ENCODE assay signal across 12 mouse cellular contexts in genomic region chr7:98354921-98355310, GRCm38 (mm10). TPM values are rescaled to one million over a fixed set of nuclear protein-coding genes. Genes with fewer than 3 reads are reported as not detected.
DNase-seq lines count a peak whose midpoint lies in the region; ATAC-seq and TF ChIP-seq lines count a peak whose summit lies in the region.
"Had no signal": no experiment of that assay in that cellular context is flagged by ENCODE, and none has a peak within 500 bp of the region (broad histone marks: within the 10 kb centered on the region; RNA-seq: fewer than 3 reads in every experiment).

No protein-coding gene starts in this region.

- H3K9me3 ChIP-seq in lung, embryonic 14.5 days (ENCODE audit: low read depth, low read length): no peaks in the 10 kb centered on the region
- H3K9me3 ChIP-seq in hindbrain, postnatal 0 days (ENCODE audit: low read length): no peaks in the 10 kb centered on the region
- no peaks in the 10 kb centered on the region for H3K9me3 ChIP-seq in neural tube, embryonic 15.5 days (replicated peaks)

- no peak overlapping the region for H3K4me3 ChIP-seq in lung, embryonic 14.5 days (ENCODE audit: low read depth, low read length)
- no peak overlapping the region for H3K4me3 ChIP-seq in hindbrain, postnatal 0 days (ENCODE audit: low read length)
- no peak overlapping the region for H3K4me3 ChIP-seq in neural tube, embryonic 15.5 days (replicated peaks)
- H3K4me3 ChIP-seq in left cerebral cortex, adult 2 months: no peak overlapping the region
- H3K4me3 ChIP-seq: myocyte had no signal

- intact Hi-C loops in left cerebral cortex, adult 2 months (cut with DNase I): no loop called here

- no peak overlapping the region for H3K9ac ChIP-seq in lung, embryonic 14.5 days
- H3K9ac ChIP-seq in hindbrain, postnatal 0 days (replicated peaks; ENCODE audit: low read length): no peak overlapping the region
- no peak overlapping the region for H3K9ac ChIP-seq in neural tube, embryonic 15.5 days (replicated peaks)

- H3K36me3 ChIP-seq in lung, embryonic 14.5 days (ENCODE audit: insufficient read depth): peaks cover 34% of the 10 kb centered on the region
- H3K36me3 ChIP-seq in hindbrain, postnatal 0 days (ENCODE audit: insufficient read depth, low read length): peaks cover 18% of the 10 kb centered on the region; the same call in 1 of the 2 replicates
- peaks cover 16% of the 10 kb centered on the region for H3K36me3 ChIP-seq in neural tube, embryonic 15.5 days

- no peak overlapping the region; the same call in 1 of the 2 replicates for H3K27ac ChIP-seq in lung, embryonic 14.5 days (ENCODE audit: low read depth)
- H3K27ac ChIP-seq in hindbrain, postnatal 0 days: peak overlapping the region; percentile 36; the same call in 1 of the 2 replicates
- peak overlapping the region; percentile 64; the same call in 1 of the 2 replicates for H3K27ac ChIP-seq in neural tube, embryonic 15.5 days (replicated peaks)
- H3K27ac ChIP-seq in left cerebral cortex, adult 2 months: no peak overlapping the region

- WGBS in lung, embryonic 14.5 days: 26% methylated on average over 4 of the region's 4 CpGs
- 52% methylated on average over 4 of the region's 4 CpGs for WGBS in hindbrain, postnatal 0 days
- WGBS in neural tube, embryonic 15.5 days: 30% methylated on average over 4 of the region's 4 CpGs

- peaks cover 16% of the 10 kb centered on the region for H3K4me1 ChIP-seq in lung, embryonic 14.5 days (ENCODE audit: insufficient read depth)
- peaks cover 34% of the 10 kb centered on the region for H3K4me1 ChIP-seq in hindbrain, postnatal 0 days (ENCODE audit: insufficient read depth, low read length)
- peaks cover 58% of the 10 kb centered on the region for H3K4me1 ChIP-seq in neural tube, embryonic 15.5 days

- H3K4me2 ChIP-seq in lung, embryonic 14.5 days: no peak overlapping the region
- no peak overlapping the region for H3K4me2 ChIP-seq in hindbrain, postnatal 0 days (ENCODE audit: low read depth, low read length)
- H3K4me2 ChIP-seq in neural tube, embryonic 15.5 days: no peak overlapping the region

- ATAC-seq in lung, embryonic 14.5 days (ENCODE audit: insufficient read depth): no peak
- no peak for ATAC-seq in hindbrain, postnatal 0 days
- ATAC-seq in neural tube, embryonic 15.5 days (ENCODE audit: low FRiP score): no peak

- DNase-seq in lung, embryonic 14.5 days: peak; percentile 42
- no peak for DNase-seq in lung, adult 18-20 months
- DNase-seq in hindbrain, postnatal 0 days (ENCODE audit: low spot score): no peak
- peak; percentile 87 to 90 for DNase-seq in kidney, postnatal 36 days
- DNase-seq in left cerebral cortex, adult 2 months (ENCODE audit: extremely low spot score in 1 of 2, low spot score in 2 of 2): no peak
- DNase-seq in urinary bladder, postnatal 10 days (ENCODE audit: low spot score): no peak
- DNase-seq in frontal cortex, postnatal 14 days (ENCODE audit: low spot score in 2 of 2): no peak
- DNase-seq: cerebellum, adult 8-10 months; heart, postnatal 4 days; thymus, postnatal 4 days had no signal

- no peak for TF ChIP-seq CTCF in lung, embryonic 14.5 days (IDR thresholded peaks at IDR 0.05; ENCODE audit: low read depth)
- no peak for TF ChIP-seq CTCF in hindbrain, postnatal 0 days (IDR thresholded peaks at IDR 0.05; ENCODE audit: low read depth)
- no peak for TF ChIP-seq CTCF in left cerebral cortex, adult 2 months (IDR thresholded peaks at IDR 0.05)

- no peaks in the 10 kb centered on the region for H3K27me3 ChIP-seq in lung, embryonic 14.5 days (ENCODE audit: insufficient read depth, low read length)
- no peaks in the 10 kb centered on the region for H3K27me3 ChIP-seq in hindbrain, postnatal 0 days (ENCODE audit: insufficient read depth, low read length)
- H3K27me3 ChIP-seq in neural tube, embryonic 15.5 days (replicated peaks): no peaks in the 10 kb centered on the region

RNA-seq across cellular contexts. Expression of gene Tsku, which starts 6.2 kb away (rescaled TPM):
- polyA plus RNA-seq in lung, embryonic 14.5 days (2014; fragmentation: Nextera tagmentation; extraction: Ambion mirVana): 13.8 and 15.9 TPM in 2 replicates
- total RNA-seq in hindbrain, postnatal 0 days (2014; rRNA removed): 37.6 and 48.8 TPM in 2 replicates
- polyA plus RNA-seq in hindbrain, postnatal 0 days (2015; fragmentation: Nextera tagmentation; extraction: Ambion mirVana): 9.4 and 11.1 TPM in 2 replicates
- polyA plus RNA-seq in neural tube, embryonic 15.5 days (2015; fragmentation: Nextera tagmentation; extraction: Ambion mirVana): 6.3 and 7.1 TPM in 2 replicates
- 1 to 10 TPM; 2.9 to 3.4 TPM for total RNA-seq in left cerebral cortex, adult 2 months (2021)

RNA-seq across cellular contexts. Expression of gene Acer3, which starts 33.9 kb away (rescaled TPM):
- polyA plus RNA-seq in lung, embryonic 14.5 days (2014; fragmentation: Nextera tagmentation; extraction: Ambion mirVana): 22.2 and 27.9 TPM in 2 replicates
- 14.7 and 18.1 TPM in 2 replicates for total RNA-seq in hindbrain, postnatal 0 days (2014; rRNA removed)
- polyA plus RNA-seq in hindbrain, postnatal 0 days (2015; fragmentation: Nextera tagmentation; extraction: Ambion mirVana): 24.9 and 26.8 TPM in 2 replicates
- polyA plus RNA-seq in neural tube, embryonic 15.5 days (2015; fragmentation: Nextera tagmentation; extraction: Ambion mirVana): 28.3 and 28.4 TPM in 2 replicates
- 10 to 100 TPM; 22.2 to 25.4 TPM for total RNA-seq in left cerebral cortex, adult 2 months (2021)

Comparison
In these comparisons a context has a peak if more than half of its experiments do, and no peak if none do; other contexts are left out.
1. DNase-seq: peak in lung, embryonic 14.5 days (single experiment) and kidney, postnatal 36 days (2 of 2); none in lung, adult 18-20 months (0 of 2), hindbrain, postnatal 0 days (single experiment), left cerebral cortex, adult 2 months (0 of 2), urinary bladder, postnatal 10 days (single experiment) and frontal cortex, postnatal 14 days (0 of 2).
2. H3K27ac ChIP-seq: peak in hindbrain, postnatal 0 days (single experiment) and neural tube, embryonic 15.5 days (single experiment); none in lung, embryonic 14.5 days (single experiment) and left cerebral cortex, adult 2 months (single experiment).